In genomic region chr17:23843812-23844273, GRCm38 (mm10) we compare ENCODE assay signal across 8 mouse cellular contexts. TPM values are rescaled to one million over a fixed set of nuclear protein-coding genes. Genes with fewer than 3 reads are reported as not detected.
DNase-seq lines count a peak whose midpoint lies in the region; ATAC-seq and TF ChIP-seq lines count a peak whose summit lies in the region.

TSS of gene Prss32 (plus strand) at chr17:23843855.
TSS of gene Prss41 (minus strand) at chr17:23844172.

- TF ChIP-seq POLR2A in cortical plate, adult 2 months (IDR thresholded peaks at IDR 0.05; ENCODE audit: extremely low read depth, insufficient read depth, low read length), result no peak
- no peak for TF ChIP-seq POLR2A in heart, adult 2 months (IDR thresholded peaks at IDR 0.05; ENCODE audit: insufficient read depth, low read depth, low read length)

- no peaks in the 10 kb centered on the region; the same call in 1 of the 2 replicates for H3K27me3 ChIP-seq in heart, adult 2 months (ENCODE audit: control insufficient read depth, insufficient read depth, low read length)
- no peaks in the 10 kb centered on the region for H3K27me3 ChIP-seq in lung, postnatal 0 days (replicated peaks; ENCODE audit: insufficient read depth, low read length)

- H3K4me2 ChIP-seq in lung, postnatal 0 days (replicated peaks; ENCODE audit: low read depth, low read length), result peak within 1 kb of the TSS; percentile 12; the same call in 1 of the 2 replicates

- peak; percentile 66 for ATAC-seq in lung, postnatal 0 days

- TF ChIP-seq CTCF in cortical plate, adult 2 months (IDR thresholded peaks at IDR 0.05; ENCODE audit: extremely low read depth, insufficient read depth, low read length), result peak; percentile 34; the same call in 1 of the 2 replicates
- TF ChIP-seq CTCF in heart, adult 2 months (IDR thresholded peaks at IDR 0.05), result peak; percentile 76
- peak; percentile 74 for TF ChIP-seq CTCF in lung, postnatal 0 days (IDR thresholded peaks at IDR 0.05)

- DNase-seq in A20 (ENCODE audit: low read depth, low spot score) (peak; percentile 80), NIH3T3 (ENCODE audit: low read depth) (peak; percentile 69)
- DNase-seq in heart, adult 2 months, result peak; percentile 42 to 46
- peak; percentile 55 for DNase-seq in kidney, adult 9 months
- DNase-seq in lung, postnatal 0 days (ENCODE audit: low spot score), result peak; percentile 40
- DNase-seq in retina, postnatal 1 day, result peak; percentile 62
- no peak for DNase-seq in urinary bladder, postnatal 10 days (ENCODE audit: low spot score)

- no peak within 1 kb of the TSS for H3K27ac ChIP-seq in cortical plate, adult 2 months (ENCODE audit: insufficient read depth, low read length)
- no peak within 1 kb of the TSS for H3K27ac ChIP-seq in heart, adult 2 months
- H3K27ac ChIP-seq in lung, postnatal 0 days (ENCODE audit: low read length), result no peak within 1 kb of the TSS

- no peaks in the 10 kb centered on the region for H3K79me2 ChIP-seq in heart, adult 2 months (replicated peaks; ENCODE audit: control insufficient read depth, insufficient read depth, low read length)

- no peak for TF ChIP-seq EP300 in heart, adult 2 months (IDR thresholded peaks at IDR 0.05; ENCODE audit: insufficient read depth, low read depth, low read length)
- no peak for TF ChIP-seq EP300 in lung, postnatal 0 days (IDR thresholded peaks at IDR 0.05)

- no peaks in the 10 kb centered on the region for H3K9me3 ChIP-seq in lung, postnatal 0 days (ENCODE audit: low read length)

- no peaks in the 10 kb centered on the region for H3K36me3 ChIP-seq in heart, adult 2 months (ENCODE audit: control insufficient read depth, insufficient read depth, low read length)
- no peaks in the 10 kb centered on the region for H3K36me3 ChIP-seq in lung, postnatal 0 days (ENCODE audit: insufficient read depth, low read length)

- no peak within 1 kb of the TSS for H3K9ac ChIP-seq in heart, adult 2 months (ENCODE audit: low read depth, low read length)
- no peak within 1 kb of the TSS for H3K9ac ChIP-seq in lung, postnatal 0 days (replicated peaks; ENCODE audit: low read depth)

- intact Hi-C loops in heart, adult 2 months (cut with DNase I), result loop anchor here (2.0 kb wide), 2 partner anchors 69 to 95 kb away; no protein-coding TSS in a partner anchor

- H3K4me1 ChIP-seq in cortical plate, adult 2 months (ENCODE audit: control insufficient read depth, insufficient read depth, low read length), result no peaks in the 10 kb centered on the region
- no peaks in the 10 kb centered on the region for H3K4me1 ChIP-seq in heart, adult 2 months (ENCODE audit: control insufficient read depth, insufficient read depth, low read length)
- no peaks in the 10 kb centered on the region for H3K4me1 ChIP-seq in lung, postnatal 0 days (ENCODE audit: insufficient read depth, low read depth, low read length)

- no peak within 1 kb of the TSS for H3K4me3 ChIP-seq in cortical plate, adult 2 months (ENCODE audit: insufficient read depth, low read length)
- no peak within 1 kb of the TSS for H3K4me3 ChIP-seq in heart, adult 2 months
- H3K4me3 ChIP-seq in lung, postnatal 0 days (ENCODE audit: low read depth, low read length), result no peak within 1 kb of the TSS

- WGBS in heart, adult 2 months, result 23% methylated on average over 19 of the region's 19 CpGs
- 15% methylated on average over 19 of the region's 19 CpGs for WGBS in lung, postnatal 0 days

RNA-seq across cellular contexts. Expression of gene Prss32, which starts in this region (rescaled TPM):
- not detected in 2 replicates for polyA plus RNA-seq in cortical plate, adult 2 months (2012; rRNA removed)
- total RNA-seq in heart, adult 2 months (2021), result not detected
- polyA plus RNA-seq in heart, adult 2 months (2012; rRNA removed), result 0.16 TPM in 1 of 2 replicates, not detected in the other
- not detected in 2 replicates for polyA plus RNA-seq in lung, postnatal 0 days (2015; fragmentation: Nextera tagmentation; extraction: Ambion mirVana)

RNA-seq across cellular contexts. Expression of gene Prss41, which starts in this region (rescaled TPM):
- polyA plus RNA-seq in cortical plate, adult 2 months (2012; rRNA removed), result 0.23 and 0.29 TPM in 2 replicates
- total RNA-seq in heart, adult 2 months (2021), result under 1 TPM in 1 of 2 experiments, not detected in 1; 0.29 TPM
- polyA plus RNA-seq in heart, adult 2 months (2012; rRNA removed), result not detected in 2 replicates
- polyA plus RNA-seq in lung, postnatal 0 days (2015; fragmentation: Nextera tagmentation; extraction: Ambion mirVana), result 0.40 and 0.63 TPM in 2 replicates

Comparison
In these comparisons a context has a peak if more than half of its experiments do, and no peak if none do; other contexts are left out.
1. Peak in DNase-seq in heart, adult 2 months; RNA of the genes that start here not detected or under 1 TPM.
2. Peak in DNase-seq, ATAC-seq and H3K4me2 ChIP-seq in lung, postnatal 0 days; RNA of the genes that start here not detected or under 1 TPM.